Mouse (Mus musculus): ENCODE results near the gene Itk.
"Not testable (repeated sequence)": the region's sequence is repeated elsewhere in the genome, so short reads cannot be mapped to it uniquely, and the experiment has no call there.

The Itk gene

GRCm38 (mm10) chr11:46389336-46390117 is at the start of gene Itk:
TSS of gene Itk (minus strand) at chr11:46389515.
- DNase-seq (ENCODE audit: extremely low spot score): no peak

GRCm38 (mm10) chr11:46437459-46438000 is 48.2 kb upstream of the Itk start:
- DNase-seq (ENCODE audit: extremely low spot score): peak; percentile 61

GRCm38 (mm10) chr11:46436760-46437458 is 47.6 kb upstream of the Itk start, which contains the start of gene Med7:
TSS of gene Med7 (plus strand) at chr11:46436925.
- DNase-seq (ENCODE audit: extremely low spot score): peak; percentile 89

DNA sequence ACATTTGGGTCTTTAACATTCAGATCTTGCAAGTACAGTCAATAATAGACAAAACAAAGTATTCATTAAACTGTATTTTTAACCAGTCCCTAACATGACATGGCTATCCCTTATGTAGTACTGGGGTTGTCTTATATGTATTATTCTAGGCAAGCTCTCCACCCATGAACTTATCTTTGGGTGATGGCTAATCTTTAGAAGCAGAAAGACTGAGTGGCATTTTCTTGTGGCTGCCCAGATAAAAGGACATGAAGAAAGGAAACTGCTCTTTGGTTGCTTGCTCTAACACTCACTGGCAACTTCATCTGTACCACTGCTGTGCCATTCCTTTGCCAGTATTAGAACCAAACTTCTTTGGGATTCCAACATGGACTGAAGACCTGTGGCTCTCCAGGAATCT is 46.0 kb upstream of the Itk start:
- DNase-seq (ENCODE audit: extremely low spot score): no peak

- peak; percentile 72 for DNase-seq (ENCODE audit: extremely low spot score)
These were observed 41.8 kb upstream of the Itk start for GRCm38 (mm10) chr11:46431129-46431528.

GRCm38 (mm10) chr11:46430123-46430522 is 40.8 kb upstream of the Itk start:
- no peak for DNase-seq (ENCODE audit: extremely low spot score)

DNA sequence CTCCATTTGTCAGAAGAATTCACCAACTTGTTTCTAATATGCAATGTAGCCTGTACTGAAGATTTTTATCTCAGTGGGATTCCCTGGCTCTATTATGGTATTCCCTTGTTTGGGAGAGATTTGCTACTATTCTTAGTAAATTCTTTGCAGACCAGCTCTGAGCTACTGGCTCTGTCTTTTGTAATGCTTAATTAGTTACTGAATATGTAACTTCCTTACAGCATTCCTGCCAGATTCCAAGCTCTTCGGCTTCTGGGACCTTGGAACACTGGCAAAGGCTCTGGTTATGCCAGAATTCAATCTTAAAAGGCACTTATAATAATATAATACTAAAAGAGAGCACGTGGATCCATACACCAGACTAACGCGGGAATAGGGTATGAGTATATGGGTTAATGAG is 38.8 kb upstream of the Itk start:
- DNase-seq (ENCODE audit: extremely low spot score): not testable (repeated sequence)

DNA sequence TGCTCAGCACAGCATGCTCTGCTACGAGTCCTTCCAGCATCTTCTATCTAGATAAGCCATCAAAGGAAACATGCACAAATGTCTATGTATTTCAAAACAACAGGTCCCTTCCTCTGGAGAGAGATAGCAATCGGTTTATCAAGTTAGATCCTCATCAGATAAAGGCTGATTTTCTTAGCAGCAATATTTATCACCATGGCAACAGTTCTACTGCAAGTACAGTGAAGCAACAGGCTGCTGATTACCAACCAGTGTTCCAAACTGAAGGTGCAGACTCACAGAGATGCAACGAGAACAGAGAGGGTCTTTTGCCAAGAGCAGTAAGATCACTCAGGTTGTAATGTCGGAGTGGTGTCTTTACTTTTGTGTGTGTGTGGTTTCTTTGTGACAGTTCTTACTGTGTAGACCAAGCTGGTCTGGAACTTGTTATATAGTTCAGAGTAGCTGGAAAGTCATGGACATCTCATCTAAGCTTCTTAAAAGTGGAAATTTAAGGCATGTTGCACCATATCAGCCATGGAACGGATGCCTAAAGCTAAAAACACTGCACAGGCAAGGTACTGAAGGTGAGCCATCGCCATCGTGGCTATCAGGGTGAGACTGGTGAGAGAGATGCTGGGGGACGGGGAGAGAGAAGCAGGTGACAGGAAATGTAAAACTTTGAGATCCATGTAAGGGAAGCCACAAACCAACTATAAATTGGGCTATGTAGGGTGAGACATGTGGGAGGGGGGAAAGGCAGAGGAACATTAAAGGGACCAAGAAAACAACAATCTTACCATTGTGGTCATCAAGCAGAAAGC is 32.0 kb upstream of the Itk start:
- DNase-seq (ENCODE audit: extremely low spot score): no peak

GRCm38 (mm10) chr11:46418860-46419259 is 29.5 kb upstream of the Itk start:
- DNase-seq (ENCODE audit: extremely low spot score): no peak

DNA sequence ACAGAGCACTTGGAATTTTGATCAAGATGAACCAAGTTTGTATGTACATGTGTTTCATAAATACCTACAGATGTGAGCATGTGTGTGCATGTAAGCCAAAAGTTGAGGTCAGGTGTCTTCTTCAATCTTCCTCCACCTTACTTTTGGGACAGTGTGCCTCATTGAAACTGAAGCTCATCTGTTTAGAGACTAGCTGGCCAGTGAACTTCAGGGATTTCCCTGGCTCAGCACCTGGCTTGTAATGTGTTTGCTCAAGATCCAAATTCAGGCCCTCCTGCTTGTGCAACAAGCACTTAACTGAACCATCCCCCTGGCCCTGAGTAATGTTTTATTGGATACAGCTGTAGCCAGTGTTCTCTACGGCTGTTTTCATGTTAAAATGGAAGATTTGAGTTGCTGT is 29.1 kb upstream of the Itk start:
- DNase-seq (ENCODE audit: extremely low spot score): no peak

DNA sequence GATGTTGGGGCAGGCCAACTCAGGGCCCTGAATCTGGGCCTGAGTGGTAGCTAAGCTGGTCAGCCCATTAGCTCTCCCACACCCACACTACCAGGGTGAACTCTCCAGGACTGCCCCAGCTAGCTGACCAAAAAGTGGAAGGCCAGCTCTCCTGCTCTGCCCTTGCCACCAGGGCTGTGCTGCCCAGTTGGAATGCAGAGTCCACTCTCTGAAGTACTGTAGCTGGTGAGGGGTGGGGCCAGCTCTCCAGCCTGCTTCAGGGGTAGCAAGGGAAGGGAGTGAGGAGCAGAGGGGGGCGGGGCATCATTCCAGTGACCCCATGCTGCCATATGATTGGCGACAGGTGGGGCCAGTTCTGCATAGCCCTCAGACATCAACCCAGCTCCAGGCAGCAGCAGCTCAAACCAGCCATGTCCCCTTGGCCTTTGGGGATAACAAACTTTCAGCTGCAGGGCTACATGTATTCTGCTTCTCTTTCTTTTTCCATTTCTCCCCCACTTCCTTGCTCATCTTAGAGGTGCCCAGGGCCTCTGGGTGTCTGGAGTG is 20.8 kb upstream of the Itk start:
- no peak for DNase-seq (ENCODE audit: extremely low spot score)

- no peak for DNase-seq (ENCODE audit: extremely low spot score)
These were observed 17.4 kb upstream of the Itk start for GRCm38 (mm10) chr11:46406721-46407120.

DNA sequence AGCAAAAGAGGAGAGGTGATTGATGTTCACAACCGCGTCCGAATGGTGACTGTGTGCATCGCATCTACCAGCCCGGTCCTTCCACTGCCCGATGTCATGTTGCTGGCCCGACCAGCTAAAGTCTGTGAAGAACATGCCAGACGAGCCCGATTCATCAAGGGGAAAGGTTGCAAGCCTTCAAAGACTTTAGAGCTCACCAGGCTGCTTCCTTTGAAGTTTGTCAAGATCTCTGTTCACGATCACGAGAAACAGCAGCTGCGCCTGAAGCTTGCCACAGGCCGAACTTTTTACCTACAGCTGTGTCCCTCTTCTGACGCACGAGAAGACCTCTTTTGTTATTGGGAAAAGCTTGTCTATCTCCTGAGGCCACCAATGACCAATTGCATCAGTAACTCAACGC is 15.7 kb upstream of the Itk start:
- no peak for DNase-seq (ENCODE audit: extremely low spot score)

GRCm38 (mm10) chr11:46401555-46401954 is 12.2 kb upstream of the Itk start:
- DNase-seq (ENCODE audit: extremely low spot score): no peak

DNA sequence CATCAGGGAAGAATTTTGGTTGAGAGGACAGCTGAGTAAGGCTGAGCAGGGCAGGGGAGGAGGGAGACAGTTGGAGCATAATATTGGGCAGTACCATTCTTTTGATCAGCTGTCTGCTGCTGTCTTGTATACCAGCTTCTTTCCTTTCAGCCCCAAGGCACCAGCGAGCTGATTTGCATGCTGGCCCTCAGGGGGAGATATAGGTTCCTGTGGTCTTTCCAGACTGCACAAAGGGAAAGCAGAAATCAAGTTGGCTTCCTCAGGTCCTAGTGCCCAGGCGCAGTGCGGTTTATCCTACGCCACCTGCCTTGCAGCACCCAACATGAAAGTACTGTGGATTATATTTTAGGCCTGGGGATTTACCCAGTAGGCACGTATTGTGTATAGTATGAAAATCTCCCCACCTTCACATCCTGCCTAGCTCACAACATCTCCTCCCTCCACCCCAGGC is 9.6 kb upstream of the Itk start:
- DNase-seq (ENCODE audit: extremely low spot score): no peak

- no peak for DNase-seq (ENCODE audit: extremely low spot score)
These were observed 9.2 kb upstream of the Itk start for GRCm38 (mm10) chr11:46398473-46398872.

GRCm38 (mm10) chr11:46397900-46398299 is 8.6 kb upstream of the Itk start:
- no peak for DNase-seq (ENCODE audit: extremely low spot score)

DNA sequence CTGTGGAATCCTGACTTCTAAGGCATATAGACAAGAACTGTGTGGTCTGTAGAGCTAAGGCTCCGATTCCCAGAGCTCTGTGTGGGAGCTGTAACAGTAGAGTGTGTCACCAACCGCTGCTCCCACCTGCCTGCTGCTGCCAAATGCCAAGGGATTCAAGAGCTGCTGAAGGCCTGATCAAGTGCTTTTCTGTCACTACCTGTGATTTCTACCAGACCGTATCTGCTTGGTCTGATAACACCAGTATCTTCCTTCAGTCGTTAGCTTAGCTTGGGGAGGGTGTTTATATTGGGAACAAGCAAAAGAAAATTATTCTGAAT is 7.5 kb upstream of the Itk start:
- no peak for DNase-seq (ENCODE audit: extremely low spot score)

DNA sequence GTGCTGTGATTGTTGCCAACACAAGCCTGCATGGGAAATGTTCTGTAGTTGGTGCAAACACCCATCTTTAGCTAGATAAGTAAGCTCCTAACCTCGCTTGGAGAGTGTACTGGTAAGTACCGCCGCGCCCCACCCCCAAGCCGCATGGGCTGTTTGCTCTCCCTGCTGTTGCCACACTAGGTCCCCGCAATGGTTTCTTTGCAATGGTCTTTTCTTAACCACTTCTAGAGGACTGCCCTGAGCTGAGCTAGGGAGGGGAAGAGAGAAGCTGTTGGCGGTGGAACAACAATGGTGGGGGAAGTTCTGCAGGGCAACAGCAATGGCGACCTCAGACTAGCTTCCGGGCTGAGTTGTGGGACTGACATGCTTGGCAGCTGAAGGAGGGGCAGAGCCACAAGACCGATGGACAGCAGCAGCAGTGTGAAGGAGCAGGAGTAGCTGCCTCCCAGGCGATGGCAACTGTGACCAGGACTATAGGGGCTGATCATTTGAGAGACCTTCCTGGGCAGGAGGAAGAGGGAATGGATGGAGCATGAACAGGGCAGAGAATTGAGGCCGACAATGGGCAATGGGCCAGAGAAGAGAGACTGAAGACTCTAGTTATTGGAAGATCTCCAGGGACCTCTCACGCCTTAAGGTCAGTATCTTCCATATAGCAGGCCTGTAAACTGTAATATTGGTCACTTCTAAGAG is 7.0 kb upstream of the Itk start, which contains the start of gene Fam71b:
Fam71b (plus strand) TSS at position 393 of the 693 bp plus-strand sequence.
- DNase-seq (ENCODE audit: extremely low spot score): no peak

DNA sequence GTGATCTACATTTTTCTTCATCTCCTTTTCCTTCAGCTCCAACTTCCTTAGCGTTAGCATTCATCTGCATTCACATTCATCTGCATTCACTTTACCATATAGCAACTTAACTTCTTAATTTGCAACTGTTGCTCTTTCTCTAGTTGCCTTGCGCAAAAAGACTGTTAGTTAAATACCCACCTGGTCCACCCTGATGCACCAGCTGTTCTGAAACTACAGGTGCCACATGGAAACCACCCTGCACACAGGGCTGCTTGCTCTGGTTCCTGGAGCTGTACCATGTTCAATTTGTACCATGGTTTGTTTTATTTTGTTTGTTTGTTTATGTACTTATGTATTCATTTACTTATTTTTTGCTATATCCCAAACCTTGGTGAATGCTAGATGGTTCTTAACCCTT is 6.4 kb upstream of the Itk start:
- no peak for DNase-seq (ENCODE audit: extremely low spot score)

- no peak for DNase-seq (ENCODE audit: extremely low spot score)
These were observed 5.8 kb upstream of the Itk start for GRCm38 (mm10) chr11:46395088-46395487.

All from embryo, embryonic 9.5 days (tissue).